Mouse (Mus musculus) megakaryocyte progenitor cell, adult 5-6 weeks (primary cell): Measurements from ENCODE around the gene Sf3a1. TPM values are rescaled to one million over a fixed set of nuclear protein-coding genes. Genes with fewer than 3 reads are reported as not detected.

ENCODE experiments used
- ATAC-seq: replicated peaks from 2 replicates; pipeline ENCODE4 v1.8.0; 2016; ENCODE audit warnings: mild to moderate bottlenecking, moderate TSS enrichment, inconsistent platforms; ENCODE audit not compliant: poor library complexity
- total RNA-seq, 2 experiments: library from RNA; stranded (forward) in 1 of 2; stranded (reverse) in 1 of 2; fragments of 157-497, 149-512 nt in 1 of 2; fragments of 200-1000 nt in 1 of 2; gene quantifications; 2 replicates each; pipeline versions ENCODE4 v1.2.3 to v1.2.4; 2015 to 2017

Gene Sf3a1
- total RNA-seq, 2 experiments from 2014 or later: 35.3 to 64.8 TPM

- ATAC-seq: peak; percentile 93
Observed at GRCm38 (mm10) chr11:4134986-4135935, 24.9 kb upstream of the Sf3a1 start, which contains the start of gene Rnf215. Gene Rnf215, plus strand, starts transcription at chr11:4135202.

DNA sequence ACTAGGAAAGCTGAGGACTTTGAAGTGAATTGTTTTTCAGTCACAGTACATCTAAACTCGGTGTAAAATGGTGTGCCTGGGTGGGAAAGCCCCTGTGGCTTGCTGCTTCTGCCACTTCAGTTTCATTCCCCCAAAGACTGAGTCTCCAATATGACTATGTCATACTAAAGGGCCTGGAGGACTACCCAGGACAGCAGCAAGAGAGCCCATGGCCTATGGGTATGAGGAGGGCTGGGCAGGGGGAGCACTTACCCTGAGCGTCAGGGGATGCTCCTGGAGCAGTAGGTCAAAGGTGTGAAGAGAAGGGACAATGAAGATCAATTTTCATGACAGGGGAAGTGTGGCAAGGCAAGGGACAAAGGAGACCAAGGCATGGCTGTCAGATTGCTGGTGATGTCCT lies 21.2 kb upstream of the Sf3a1 start:
- no peak for ATAC-seq

DNA sequence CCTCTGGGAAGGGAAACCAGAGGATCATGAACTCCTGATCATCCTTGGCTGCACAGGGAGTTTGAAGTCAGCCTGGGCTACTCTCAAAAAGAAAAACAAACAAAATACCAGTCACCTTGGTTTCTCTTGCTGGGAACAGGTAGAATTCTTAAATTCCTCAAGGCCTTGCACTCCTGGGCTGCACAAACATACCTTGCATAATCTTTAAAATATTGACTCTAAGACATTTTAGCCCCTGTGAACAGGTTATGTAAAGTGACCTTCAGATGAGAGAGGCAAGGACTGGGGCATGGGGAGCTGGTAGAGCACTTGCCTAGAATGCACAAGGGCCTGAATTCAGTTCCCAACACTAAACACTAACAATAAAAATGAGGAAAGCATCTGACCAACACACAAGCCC lies 18.6 kb upstream of the Sf3a1 start:
- ATAC-seq: no peak

- no peak for ATAC-seq
Observed at GRCm38 (mm10) chr11:4142352-4142751, 17.8 kb upstream of the Sf3a1 start.

GRCm38 (mm10) chr11:4143281-4144062 lies 16.7 kb upstream of the Sf3a1 start:
- no peak for ATAC-seq

GRCm38 (mm10) chr11:4146381-4146780 lies 13.8 kb upstream of the Sf3a1 start:
- ATAC-seq: no peak

GRCm38 (mm10) chr11:4147098-4147497 lies 13.1 kb upstream of the Sf3a1 start:
- no peak for ATAC-seq

DNA sequence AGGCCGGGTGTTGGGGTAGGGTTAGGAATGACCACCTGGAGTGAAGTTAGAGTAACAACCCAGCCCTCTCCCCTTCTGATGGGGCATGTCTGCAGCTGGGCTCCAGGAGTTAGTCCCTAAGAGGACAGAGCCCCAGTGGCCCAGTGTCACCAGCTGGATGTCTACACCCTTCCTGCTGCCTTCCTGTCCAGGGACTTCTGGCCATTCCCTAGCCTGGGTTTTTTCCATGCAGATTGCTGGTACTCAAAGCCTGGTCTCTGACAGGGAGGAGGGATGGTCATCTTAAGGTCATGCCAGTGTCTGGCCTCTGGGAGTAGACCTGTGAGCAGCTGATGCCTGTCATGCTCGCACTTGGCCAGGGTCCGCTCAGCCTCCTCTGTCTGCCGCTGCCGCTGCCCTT lies 12.0 kb upstream of the Sf3a1 start:
- no peak for ATAC-seq

DNA sequence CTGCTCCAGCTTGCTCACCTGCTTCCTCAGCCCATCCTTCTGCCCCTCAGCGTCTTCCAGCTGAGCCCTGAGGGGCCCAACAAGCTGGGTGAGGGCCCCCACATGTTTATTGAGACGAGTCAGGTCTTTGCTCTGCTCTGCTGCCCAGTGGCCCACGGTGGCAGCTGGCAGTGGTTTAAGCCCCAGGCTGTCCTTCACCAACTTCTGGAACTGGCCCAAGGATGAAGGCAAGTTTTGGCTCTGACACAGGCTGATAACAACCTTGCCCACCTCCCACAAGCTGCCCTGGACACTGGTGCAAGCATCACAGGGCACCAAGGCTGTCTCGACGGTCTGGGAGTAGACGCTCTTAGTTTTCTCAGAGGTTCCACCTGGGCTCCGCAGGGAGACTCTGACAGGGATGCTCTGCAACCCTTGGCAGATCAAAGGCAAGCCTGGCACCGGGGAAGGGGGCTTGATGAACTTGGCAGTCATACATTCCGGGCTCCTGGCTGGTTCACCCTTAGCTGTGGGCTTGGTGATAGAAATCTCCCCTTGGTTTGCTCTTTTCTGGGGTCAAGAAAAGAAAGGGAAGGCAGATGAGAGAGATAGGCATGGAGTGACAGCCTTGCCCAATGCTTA lies 11.5 kb upstream of the Sf3a1 start:
- no peak for ATAC-seq

GRCm38 (mm10) chr11:4149886-4150285 lies 10.3 kb upstream of the Sf3a1 start:
- ATAC-seq: no peak

- peak; percentile 61; the same call in 1 of the 2 replicates for ATAC-seq
Observed at GRCm38 (mm10) chr11:4153694-4154093, 6.5 kb upstream of the Sf3a1 start.

DNA sequence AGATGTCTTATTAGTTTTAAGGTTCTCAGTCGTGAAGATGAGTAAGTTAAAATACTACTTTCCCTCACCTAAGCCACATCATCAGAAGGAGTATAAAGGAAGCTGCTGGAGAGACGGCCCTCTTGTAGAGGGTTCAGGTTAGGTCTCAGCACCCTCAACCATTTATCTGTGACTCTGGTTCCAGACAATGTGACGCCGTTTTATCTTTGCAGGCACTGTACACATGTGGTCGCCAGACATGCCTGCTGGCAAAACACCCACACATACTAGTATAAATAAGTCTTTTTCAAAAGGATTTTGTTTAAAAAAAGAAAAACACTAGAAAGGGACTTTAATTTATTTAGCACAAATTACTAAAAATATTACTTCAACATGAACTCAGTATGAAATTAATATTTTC lies 4.5 kb upstream of the Sf3a1 start:
- ATAC-seq: peak; percentile 52

- ATAC-seq: no peak
Observed at GRCm38 (mm10) chr11:4158676-4159075, 1.5 kb upstream of the Sf3a1 start.

DNA sequence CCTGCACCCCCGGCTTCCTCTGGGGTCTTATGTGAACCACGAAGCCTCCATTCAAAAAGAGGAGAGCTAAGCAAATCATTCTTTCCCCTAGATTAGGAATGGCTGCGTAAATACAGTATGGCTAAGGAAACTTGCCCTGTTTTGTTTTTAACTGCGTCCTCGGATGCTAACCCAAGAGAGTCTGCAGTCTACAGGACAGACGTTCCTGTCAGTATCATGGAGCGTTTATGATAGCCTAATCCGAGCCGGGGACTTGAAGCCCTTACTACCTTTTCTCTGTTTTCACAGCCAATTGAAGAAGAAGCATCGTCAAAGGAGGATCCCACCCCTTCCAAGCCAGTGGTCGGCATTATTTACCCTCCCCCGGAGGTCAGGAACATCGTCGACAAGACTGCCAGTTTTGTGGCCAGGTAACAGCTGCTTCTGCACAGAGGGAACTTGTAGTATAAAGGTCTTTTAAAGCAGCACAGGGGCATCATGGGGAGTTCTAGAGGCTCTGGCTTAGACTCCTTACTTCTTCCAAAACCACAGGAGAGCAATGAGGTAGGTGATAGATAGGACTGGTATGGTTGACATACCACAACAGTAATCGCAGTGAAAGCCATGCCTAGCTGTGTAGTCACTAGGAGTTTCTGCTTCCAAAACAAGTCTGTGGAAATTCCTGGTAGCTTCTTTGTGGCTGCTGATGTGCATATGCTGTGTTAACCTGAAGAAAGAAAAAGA lies 769 bp downstream of the Sf3a1 start:
- peak; percentile 33; the same call in 1 of the 2 replicates for ATAC-seq

GRCm38 (mm10) chr11:4164701-4165100 lies 4.6 kb downstream of the Sf3a1 start:
- no peak for ATAC-seq

- ATAC-seq: no peak
Observed at GRCm38 (mm10) chr11:4166467-4167090, 6.4 kb downstream of the Sf3a1 start.

DNA sequence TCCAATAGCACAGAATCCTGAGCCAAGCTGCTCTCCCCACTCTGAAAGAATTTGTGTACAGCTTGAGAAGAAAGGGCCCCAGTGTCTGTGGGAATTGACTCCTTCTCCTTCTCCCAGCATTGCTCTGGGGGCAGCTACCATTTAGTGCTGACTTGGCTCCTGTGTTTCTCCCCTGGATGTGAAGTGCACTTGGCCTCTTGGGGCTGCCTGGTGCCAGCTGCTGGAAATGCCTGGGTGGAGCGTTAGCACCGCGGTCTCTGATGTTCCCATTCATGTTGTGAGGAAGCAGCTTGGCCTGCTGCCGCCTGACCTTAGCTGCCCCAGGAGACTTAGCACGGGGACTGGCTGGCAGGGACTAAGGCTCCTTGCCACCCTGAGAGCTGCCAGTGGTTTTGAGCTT lies 14.4 kb downstream of the Sf3a1 start:
- no peak for ATAC-seq

DNA sequence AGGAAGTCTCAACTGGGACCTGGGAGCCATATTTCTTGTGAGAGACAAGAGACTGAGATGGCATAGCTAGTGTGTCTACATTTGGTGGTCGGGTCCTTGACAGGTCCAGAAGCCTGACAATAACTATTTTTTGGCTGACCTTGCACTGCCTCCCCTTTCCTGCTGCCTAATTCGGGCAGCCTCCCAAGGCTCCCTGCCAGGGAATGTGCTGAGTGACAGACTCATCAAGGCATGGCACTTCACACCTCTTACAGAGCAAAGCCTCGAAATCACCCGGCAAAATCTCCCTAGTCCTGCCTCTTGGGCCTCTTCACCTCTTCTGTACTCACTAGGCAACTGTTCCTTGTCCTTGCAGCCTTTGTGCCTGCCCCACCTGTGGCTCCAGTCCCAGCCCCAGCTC lies 17.6 kb downstream of the Sf3a1 start:
- no peak for ATAC-seq

DNA sequence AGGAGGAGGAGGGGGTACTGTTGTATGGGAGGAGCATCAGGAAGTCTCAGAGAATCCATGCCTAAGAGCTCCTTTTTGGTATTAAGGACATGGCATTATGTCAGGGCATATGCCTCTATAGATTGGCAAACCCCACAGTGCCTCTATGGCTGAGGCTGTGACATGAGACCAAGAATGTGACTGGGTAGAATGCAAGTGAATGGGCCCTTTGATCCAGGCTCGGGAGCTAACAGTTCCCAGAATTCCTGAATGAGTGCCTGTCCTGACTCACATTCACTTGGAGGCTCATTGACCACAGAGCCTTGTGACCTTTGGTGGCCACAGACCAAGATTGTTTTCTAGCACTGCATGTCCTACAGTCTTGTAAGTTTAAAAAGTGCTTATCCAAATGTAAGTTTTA lies 21.9 kb downstream of the Sf3a1 start:
- ATAC-seq: no peak

DNA sequence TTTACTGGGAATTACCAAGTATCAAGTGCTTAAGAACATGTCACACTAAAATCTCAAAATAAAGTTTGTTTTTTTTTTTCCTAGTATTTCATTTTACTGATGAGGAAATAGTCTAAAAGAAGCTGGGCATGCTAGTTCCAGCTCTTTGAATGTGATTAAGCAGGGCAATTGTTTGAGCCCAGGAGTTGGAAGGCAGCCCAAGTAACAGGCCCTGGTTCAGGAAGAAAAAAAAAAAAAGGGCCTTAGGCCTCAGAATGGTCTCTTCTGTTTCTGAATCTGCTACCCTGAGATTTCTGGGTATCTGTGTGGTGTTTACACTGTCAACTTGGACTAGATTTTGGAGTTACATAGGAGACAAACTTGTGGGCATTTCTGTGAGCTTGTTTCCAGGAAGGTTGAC lies 23.4 kb downstream of the Sf3a1 start:
- no peak for ATAC-seq
